Mouse (Mus musculus): Measurements from ENCODE around the gene Hist2h3c1.
"Not testable (repeated sequence)": the region's sequence is repeated elsewhere in the genome, so short reads cannot be mapped to it uniquely, and the experiment has no call there.

Gene Hist2h3c1

DNA sequence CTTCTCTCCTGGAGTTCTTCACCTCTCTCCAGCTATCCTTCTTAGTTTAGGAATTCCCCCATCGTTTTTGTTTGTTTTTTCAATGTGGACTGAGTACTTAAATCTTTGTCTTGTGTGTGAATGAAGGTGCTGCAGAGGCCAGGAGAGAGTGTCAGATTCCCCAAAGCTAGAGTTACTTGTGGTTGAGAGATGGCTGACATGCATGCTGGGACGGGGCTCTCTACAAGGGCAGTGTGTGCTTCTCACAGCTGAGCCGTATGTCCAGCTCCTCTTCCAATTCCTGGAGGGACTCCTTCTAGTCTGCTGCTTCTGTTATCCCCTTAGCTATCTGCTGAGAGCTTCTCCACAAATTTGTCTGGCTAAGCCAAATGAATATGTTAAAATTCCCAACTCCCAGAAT lies 10.6 kb upstream of the Hist2h3c1 start:
- DNase-seq (ENCODE audit: low spot score): no peak

DNA sequence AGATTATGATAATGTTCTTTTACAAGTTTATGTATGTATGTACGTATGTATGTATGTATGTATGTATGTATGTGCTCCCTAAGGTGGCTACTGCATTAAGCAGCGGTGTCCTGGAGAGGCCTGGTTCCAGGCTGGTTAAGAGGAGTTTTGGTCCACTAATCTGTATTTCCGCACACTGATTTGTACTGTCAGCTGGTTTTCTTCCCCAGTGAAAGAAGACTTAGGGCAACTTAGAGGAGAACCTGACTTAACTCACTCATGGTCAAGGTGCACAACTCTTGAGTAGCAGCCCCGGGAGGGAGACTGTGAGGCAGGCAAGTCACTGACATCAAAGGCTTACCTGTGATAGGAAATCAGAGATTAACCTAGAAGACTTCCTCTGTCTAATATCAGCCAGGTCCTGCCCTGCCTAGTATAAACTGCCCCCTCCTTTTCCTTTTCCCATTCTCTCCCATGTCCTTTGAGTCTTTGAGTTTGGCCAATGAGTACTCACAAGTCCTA lies 9.6 kb upstream of the Hist2h3c1 start:
- DNase-seq (ENCODE audit: low spot score): peak; percentile 27

DNA sequence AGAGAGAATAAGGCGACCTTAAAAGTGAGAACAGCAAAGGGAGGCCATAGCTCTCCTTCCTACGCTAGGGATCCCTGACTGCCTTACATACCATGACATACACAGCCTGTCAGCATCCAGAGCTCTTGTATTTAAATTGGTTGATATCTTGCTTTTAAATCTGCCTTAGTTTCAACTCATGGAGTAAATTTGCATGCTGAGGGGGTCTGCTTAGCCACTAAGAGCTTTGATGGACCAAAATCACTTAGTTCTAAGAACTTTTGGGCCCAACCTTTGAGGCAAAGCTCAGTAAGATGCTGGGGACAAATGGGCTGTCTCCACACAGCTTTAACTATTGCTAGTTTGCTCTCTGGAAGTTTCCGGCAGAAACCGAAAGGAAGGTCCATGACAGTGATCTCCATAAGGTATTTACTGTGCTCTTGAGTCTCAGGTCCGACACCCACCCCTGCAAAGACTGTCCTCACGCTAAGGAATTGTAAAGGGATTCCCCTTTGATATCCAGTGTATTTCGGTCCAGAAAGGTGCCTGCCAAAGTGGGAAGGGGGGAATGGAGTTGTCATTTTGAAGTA lies 9.1 kb upstream of the Hist2h3c1 start:
- DNase-seq (ENCODE audit: low spot score): peak; percentile 60

DNA sequence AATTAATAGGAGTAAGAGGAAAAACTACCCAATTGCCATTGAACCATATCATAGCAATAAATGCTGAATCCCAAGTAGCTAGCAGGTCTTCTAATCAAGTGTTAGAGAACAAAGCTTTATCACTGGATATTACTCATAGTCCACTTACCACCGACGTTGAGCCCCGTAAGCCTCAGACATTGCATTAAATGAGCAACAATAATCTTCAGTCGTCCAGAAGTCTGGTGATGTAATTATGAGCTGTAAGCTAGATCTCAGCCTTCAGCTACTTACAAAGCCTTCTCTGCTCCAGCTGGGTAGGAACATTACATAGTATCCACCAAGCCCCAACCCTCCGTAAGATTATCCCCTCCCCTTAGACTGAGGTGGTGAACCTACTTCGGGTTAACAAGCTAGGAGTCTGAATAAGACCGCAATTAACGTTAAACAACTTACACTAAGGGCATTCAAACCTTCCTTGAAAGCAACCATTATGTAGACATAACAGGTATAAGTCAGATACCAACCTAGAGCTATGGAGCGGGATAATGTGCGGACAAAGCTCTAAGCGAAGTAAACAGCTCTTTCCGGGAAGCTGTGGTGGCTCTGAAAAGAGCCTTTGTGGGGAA lies 8.5 kb upstream of the Hist2h3c1 start:
- DNase-seq (ENCODE audit: low spot score): peak; percentile 72

DNA sequence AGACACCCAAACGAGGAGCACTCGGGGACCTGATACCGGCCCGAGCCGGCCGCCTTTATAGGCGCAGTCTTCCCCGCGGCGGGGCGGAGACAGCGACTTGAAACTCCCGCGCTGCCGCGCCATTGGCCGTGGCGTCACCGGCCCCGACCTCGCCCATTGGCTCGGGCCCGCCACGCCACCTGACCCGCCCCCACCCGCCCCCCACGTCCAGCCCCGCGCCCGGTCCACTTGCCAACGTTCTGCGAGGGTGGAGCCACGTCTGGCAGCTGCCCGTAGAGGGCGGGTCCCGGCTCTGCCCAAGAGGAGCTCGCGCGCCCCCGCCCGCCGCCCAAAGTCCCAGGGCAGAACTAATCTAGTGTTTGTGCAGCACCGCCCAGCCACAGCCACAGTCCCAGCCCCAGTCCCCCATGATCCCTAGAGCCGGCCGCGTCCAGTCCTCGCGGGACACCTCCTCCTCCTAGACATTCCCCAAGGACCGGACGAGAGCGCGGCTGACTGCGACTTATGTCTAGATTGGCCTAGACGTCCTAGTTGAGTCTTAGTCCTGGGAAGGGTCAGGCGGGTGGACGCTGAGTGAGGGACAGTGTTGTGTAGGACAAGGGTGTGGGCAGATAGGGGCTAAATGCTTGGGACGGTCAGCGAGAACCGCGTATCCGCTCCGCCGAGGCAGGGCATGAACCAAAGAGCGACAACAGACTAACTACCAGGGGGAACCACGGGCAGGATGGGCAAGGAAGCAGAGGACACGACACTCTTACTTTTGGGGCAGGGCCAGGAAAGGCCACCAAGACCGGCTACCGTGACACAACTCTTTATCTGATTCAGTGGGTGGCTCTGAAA lies 7.3 kb upstream of the Hist2h3c1 start, which contains the start of gene Hist2h3c2:
TSS of gene Hist2h3c2 (minus strand) at position 174 of the 840 bp plus-strand sequence.
- not testable (repeated sequence) for DNase-seq (ENCODE audit: low spot score)

DNA sequence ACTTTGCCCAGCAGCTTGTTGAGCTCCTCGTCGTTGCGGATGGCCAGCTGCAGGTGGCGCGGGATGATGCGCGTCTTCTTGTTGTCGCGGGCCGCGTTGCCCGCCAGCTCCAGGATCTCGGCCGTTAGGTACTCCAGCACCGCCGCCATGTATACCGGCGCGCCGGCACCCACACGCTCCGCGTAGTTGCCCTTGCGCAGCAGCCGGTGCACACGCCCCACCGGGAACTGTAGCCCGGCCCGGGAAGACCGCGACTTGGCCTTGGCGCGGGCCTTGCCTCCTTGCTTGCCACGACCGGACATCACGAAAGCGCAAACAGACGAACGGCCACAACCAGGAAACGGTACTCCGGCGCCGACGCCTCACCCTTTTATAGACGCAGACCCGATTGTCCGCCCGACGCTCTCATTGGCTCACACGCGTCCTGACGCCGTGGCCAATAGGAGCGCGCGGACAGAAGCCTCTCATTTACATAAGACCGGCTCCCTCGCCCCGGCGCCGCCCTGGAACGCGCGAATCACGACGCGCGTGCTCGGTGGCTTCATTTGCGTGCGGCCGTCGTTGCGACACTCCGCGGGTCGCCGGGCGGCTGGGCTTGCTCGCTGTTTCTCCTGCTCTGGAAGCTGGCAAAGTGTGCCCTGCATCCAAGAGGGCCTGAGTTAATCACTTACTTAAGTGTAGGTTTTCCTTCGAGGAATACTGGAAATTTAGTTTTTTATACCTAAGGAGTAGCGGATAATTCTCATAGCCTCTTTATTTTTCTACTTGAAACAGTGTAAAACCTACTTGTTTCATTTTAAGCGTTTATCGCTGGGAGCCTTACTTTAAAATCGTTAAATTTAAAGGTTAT lies 6.3 kb upstream of the Hist2h3c1 start, which contains the start of gene Hist2h2aa2:
TSS of gene Hist2h2aa2 (minus strand) at position 328 of the 850 bp plus-strand sequence.
- peak; percentile 78 for DNase-seq (ENCODE audit: low spot score)

DNA sequence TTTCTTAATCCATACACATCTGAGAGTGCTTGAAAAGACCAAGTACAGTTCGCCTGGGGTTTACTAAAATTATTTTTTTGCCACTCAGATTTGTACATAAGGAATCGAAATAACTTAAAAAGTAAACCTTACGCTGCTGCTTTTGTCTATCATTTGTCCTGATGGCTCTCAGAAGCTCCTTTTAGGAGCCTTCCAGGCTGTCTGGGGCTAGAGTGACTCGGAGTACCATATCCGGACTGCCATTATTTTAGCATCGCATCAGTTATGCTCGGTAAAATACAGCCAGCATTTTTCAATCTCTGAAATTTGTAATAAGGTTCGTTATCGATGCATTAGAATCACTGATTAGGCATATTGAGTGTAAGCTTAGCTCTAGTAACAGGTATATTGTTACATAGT lies 5.7 kb upstream of the Hist2h3c1 start:
- no peak for DNase-seq (ENCODE audit: low spot score)

DNA sequence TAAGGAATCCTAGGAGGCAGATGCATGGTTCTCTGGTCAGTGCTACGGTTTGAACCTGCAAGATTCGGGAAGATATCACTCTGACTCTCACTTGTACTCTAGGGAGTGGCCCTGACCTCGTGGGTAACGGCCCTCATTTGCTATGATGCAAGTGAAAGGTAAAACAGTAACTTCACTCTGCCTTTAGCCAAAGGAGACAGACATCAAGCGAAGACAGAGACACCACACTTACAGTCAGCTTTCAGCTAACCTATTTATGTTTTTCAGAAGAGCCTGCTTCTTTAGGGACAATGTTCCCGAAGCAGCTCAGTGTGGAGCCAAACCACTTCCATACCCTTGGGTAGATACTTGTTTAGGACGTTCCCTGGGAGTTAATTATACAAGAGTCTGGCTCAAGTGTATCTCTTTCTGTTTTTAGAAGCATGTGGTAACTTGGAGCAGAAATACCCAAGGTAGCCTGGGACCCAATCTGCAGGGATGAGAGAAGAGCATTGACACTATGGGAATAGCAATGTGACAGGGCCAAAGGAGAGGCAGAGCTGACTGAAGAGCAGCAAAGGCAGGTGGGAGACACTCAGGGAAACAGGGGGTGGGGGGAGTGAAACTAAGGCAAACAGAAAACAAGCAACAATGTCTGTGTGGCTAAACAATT lies 2.4 kb upstream of the Hist2h3c1 start:
- no peak for DNase-seq (ENCODE audit: low spot score)

DNA sequence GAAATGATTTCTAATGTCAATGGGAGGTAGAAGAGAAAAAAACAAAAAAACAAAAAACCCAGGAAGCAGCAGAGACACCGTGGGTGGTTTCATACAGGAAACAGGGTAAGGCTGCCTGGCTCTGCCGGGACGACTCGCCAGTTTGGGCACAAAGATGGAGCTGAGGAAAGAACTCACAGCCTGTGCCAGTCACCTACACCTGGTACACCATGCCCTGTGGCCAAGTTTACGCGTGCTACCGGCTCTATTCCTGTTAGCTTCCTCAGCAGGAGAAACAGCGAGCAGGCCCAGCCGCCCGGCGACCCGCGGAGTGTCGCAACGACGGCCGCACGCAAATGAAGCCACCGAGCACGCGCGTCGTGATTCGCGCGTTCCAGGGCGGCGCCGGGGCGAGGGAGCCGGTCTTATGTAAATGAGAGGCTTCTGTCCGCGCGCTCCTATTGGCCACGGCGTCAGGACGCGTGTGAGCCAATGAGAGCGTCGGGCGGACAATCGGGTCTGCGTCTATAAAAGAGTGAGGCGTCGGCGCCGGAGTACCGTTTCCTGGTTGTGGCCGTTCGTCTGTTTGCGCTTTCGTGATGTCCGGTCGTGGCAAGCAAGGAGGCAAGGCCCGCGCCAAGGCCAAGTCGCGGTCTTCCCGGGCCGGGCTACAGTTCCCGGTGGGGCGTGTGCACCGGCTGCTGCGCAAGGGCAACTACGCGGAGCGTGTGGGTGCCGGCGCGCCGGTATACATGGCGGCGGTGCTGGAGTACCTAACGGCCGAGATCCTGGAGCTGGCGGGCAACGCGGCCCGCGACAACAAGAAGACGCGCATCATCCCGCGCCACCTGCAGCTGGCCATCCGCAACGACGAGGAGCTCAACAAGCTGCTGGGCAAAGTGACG lies 1.2 kb upstream of the Hist2h3c1 start, which contains the start of gene Hist2h2aa1:
TSS of gene Hist2h2aa1 (plus strand) at position 495 of the 884 bp plus-strand sequence.
- peak; percentile 77 for DNase-seq (ENCODE audit: low spot score)

DNA sequence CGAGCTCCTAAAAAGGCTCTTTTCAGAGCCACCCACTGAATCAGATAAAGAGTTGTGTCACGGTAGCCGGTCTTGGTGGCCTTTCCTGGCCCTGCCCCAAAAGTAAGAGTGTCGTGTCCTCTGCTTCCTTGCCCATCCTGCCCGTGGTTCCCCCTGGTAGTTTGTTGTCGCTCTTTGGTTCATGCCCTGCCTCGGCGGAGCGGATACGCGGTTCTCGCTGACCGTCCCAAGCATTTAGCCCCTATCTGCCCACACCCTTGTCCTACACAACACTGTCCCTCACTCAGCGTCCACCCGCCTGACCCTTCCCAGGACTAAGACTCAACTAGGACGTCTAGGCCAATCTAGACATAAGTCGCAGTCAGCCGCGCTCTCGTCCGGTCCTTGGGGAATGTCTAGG lies 467 bp upstream of the Hist2h3c1 start:
- DNase-seq (ENCODE audit: low spot score): not testable (repeated sequence)

DNA sequence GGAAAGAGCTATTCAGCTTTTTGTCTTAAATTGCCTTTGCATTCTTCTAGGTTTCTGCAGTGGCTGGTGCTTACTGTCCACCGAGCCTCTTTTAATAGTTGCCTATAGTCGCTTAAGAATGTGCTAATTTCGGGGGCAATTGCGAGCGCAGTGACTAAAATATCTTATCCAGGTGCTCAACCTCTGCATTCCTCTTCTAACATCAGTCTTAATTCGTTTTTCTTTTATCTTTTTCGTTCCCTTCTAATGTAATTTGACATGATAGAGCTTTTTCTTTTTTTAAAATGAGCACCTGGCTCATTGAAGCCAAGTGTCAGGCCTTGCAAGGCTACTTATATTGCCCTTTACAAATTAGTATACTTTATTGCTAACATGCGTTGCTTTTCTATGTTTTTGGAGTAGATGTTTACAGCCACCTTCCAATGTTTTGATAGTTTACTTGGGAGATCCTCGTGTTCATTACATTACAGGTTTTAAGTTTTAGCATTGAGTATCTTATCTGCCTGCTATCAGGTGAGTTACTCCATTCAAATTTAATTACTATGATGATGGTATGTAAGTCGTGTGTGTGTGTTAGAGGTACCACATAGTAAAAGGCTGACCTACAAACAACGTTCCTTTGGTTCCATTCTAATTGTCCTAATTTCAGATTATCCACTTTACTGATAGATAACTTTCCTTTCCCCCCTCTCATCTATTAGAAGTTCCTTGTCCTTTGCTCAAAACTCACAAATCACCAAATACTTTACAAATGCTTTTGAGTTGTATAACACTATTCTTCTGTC lies 1.1 kb downstream of the Hist2h3c1 start:
- peak; percentile 31 for DNase-seq (ENCODE audit: low spot score)

DNA sequence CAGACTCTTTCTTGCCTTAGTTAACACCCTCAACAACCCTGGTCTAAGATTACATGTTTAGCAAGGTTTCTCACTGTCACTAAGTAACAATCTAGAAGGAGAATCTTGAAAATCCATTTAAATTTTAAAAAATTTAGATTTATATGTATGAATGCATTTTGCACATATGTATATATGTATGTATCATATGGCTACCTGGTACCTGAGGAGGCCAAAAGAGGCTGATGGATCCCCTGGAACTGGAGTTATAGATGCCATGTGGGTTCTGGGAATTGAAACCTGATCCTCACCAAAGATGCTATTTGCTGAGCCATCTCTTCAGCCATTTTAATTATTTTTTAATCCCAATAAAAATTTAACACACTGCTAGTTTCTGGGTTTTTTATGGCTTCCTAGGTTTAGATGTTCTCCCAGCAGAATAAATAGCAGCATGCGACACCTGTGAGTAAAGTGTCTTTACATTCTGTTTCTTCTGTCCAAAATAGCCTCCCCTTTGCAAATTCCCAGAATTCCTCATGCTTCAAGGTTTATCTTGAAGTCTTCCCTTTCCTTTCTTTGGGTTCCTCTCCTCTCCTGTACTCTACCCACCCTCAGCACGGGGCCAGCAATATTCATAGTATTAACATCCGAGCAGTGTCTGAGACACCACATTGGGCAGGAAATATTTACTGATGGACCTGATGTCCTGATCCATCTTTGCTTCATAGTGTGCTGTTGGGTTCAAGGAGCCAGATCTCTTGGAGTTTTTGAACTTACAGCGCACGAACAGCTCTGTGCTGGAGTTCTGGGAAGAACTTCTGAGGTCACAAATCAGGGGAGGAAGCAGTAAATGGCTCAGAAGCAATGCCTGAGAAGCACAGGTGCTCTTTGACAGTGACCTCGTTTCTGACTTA lies 1.9 kb downstream of the Hist2h3c1 start:
- DNase-seq (ENCODE audit: low spot score): peak; percentile 44

DNA sequence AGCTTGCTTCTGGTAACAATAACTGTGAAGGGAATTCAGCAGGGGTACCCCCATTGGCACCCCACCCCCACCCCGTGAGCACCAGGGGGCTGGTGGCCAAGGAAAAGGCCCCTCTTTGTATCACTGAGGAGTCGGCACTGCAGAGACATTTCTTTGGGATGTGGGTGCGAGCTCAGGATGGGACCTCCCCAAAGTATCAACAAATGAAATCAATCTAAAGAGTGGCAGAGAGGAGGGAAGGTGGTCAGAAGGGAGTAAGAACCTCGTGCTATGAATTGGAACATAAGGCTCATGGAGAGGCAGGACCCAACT lies 2.5 kb downstream of the Hist2h3c1 start:
- DNase-seq (ENCODE audit: low spot score): no peak

DNA sequence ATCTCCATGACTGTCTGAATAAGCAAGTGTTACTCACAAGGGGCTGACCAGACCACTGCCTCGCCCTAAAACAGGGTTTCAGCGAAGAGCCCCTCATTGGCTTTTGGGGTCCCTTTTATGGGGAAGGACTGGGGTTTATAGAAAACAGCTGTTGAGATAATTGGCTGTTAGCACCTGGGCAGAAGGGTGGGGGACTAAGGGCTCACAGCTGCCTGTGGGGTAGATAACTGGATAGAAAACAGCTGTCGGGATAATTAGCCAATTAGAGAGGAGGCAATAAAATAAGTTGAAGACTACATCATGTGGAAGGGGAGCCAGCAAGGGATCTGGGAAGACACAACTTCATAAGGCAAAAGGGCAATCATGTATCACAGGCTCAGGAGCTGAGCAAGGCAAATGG lies 4.4 kb downstream of the Hist2h3c1 start:
- DNase-seq (ENCODE audit: low spot score): no peak

DNA sequence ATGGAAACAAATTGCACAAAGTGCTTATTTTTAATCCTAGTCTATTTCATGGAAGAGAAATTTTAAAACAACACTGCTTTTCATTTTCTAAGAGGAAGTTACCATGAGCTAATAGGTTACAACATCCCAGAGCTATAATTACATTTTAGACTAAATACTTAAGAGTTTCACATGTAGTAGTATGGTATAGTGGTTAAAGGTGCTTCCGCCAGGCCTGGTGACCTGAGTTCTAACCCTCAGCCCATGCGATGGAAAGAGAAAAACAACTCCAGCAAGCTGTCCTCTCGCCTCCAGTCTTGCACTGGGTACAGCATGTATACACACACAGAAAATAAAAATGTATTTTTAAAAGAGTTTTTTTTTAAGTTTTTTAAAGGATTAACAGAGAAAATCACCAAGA lies 5.3 kb downstream of the Hist2h3c1 start:
- DNase-seq (ENCODE audit: low spot score): no peak

DNA sequence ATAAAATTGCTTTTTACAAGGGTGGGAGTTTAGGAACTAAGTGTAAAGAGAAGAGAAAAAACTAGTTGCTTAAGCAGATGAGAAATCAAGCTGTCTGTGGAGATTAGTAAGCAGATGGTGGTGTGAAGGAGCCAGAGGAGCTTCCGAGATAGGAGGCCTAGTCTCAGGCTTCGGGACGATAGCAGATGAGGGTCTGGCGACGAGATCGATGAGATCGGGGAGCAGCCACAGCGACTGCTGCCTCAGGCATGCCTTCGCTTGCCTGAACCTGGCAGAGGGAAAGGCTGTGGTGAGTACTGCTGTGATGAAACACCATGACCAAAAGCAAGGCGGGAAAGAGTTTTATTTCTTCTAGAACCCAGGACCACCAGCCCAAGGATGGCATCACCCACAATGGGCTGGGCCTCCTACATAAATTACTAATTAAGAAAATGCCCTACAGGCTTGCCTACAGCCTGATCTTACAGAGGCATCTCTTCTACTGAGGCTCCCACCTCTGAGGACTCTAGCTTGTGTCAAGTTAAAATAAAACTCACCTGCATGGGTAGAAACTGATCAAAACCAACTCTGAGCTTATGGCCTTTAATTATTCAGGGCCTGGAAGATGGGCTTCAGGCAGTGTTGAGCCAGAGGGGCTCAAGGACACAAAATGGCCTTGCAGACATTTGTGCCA lies 8.3 kb downstream of the Hist2h3c1 start:
- DNase-seq (ENCODE audit: low spot score): peak; percentile 80

DNA sequence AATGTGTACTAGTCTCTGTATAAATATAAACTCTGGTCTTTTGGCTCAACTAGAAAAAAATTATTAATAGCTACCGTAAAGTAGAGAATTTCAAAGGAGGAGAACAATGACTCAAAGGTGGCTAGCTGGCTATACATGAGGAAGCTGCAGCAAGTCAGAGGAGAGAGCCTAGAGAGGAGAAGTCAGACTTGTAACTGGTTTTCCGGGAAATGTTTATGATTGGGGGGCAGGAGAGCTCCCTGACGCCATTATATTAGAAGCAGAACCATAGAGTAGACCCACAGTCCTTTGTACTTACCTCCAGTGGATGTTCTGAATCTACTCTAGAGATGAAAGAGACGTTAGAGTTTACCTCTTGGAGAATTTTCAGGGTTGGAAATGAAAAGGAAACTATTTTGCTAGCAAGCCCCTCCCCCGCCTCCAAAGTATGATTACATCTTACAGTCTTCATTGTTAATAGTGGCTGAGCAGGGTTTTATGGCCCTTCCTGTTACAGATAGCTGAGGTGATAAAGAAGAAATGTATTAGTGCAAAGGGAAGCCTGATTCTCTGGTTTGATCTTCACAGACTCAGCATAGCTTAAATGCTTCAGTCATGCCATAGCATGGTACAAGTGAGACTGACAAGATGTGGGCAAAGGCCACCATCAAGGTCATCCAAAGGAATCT lies 9.6 kb downstream of the Hist2h3c1 start:
- no peak for DNase-seq (ENCODE audit: low spot score)
